Mouse (Mus musculus) kidney, postnatal 0 days (tissue): ENCODE results near the gene Rin2. TPM values are rescaled to one million over a fixed set of nuclear protein-coding genes. Genes with fewer than 3 reads are reported as not detected.

Source experiments
- ATAC-seq: fragments of 200-750 bp; cut with Nextera tagmentation; replicated peaks from 2 replicates; pipeline ENCODE4 v1.8.0; 2017; ENCODE audit warnings: low read depth, moderate number of reproducible peaks, moderate TSS enrichment, moderate library complexity; ENCODE audit not compliant: low FRiP score
- DNase-seq: peaks from one replicate; pipeline ENCODE4 v3.0.0-alpha.2; 2016; ENCODE audit warnings: low spot score
- H3K27ac ChIP-seq: fragments of 300-500 bp; sonication (generic); 2 replicates; pipeline ENCODE4 v1.5.1; 2014; ENCODE audit warnings: mild to moderate bottlenecking
- H3K27me3 ChIP-seq: fragments of 300-500 bp; sonication (generic); 2 replicates; pipeline ENCODE4 v1.6.1; 2014; ENCODE audit warnings: low read length, mixed read lengths; ENCODE audit not compliant: insufficient read depth
- H3K36me3 ChIP-seq: fragments of 300-500 bp; sonication (generic); 2 replicates; pipeline ENCODE4 v1.6.1; 2014; ENCODE audit warnings: low read length, mixed read lengths; ENCODE audit not compliant: insufficient read depth
- H3K4me1 ChIP-seq: fragments of 300-500 bp; sonication (generic); replicated peaks from 2 replicates; pipeline ENCODE4 v1.6.1; 2014; ENCODE audit warnings: antibody characterized with exemption, low read length, mixed read lengths; ENCODE audit not compliant: insufficient read depth
- H3K4me2 ChIP-seq: fragments of 300-500 bp; sonication (generic); 2 replicates; pipeline ENCODE4 v1.6.1; 2014; ENCODE audit warnings: mild to moderate bottlenecking, low read length, moderate library complexity, mixed read lengths
- H3K4me3 ChIP-seq: fragments of 300-500 bp; sonication (generic); replicated peaks from 2 replicates; pipeline ENCODE4 v1.5.1; 2014; ENCODE audit warnings: low read depth, low read length
- H3K9ac ChIP-seq: fragments of 300-500 bp; sonication (generic); 2 replicates; pipeline ENCODE4 v1.6.1; 2014; ENCODE audit warnings: low read depth, low read length
- H3K9me3 ChIP-seq: fragments of 300-500 bp; sonication (generic); replicated peaks from 2 replicates; pipeline ENCODE4 v1.6.1; 2016; ENCODE audit warnings: low read length, inconsistent platforms, mixed read lengths
- CTCF ChIP-seq: IDR thresholded peaks from 2 replicates; pipeline ENCODE4 v1.5.1; 2016; ENCODE audit warnings: antibody characterized with exemption, low read depth, mild to moderate bottlenecking, moderate library complexity
- WGBS: fragments of 180-500 bp; shearing (Covaris S2); extraction: QIAGEN DNeasy Blood & Tissue Kit; methylation state at CpG from one replicate; pipeline ENCODE4 v1.1.7; 2014; 5-methylcytosine and 5-hydroxymethylcytosine counted together
- polyA plus RNA-seq: library from polyadenylated mRNA; unstranded; fragments of >200 nt; fragmentation: Nextera tagmentation; extraction: Ambion mirVana; gene quantifications from 2 replicates; pipeline ENCODE4 v1.2.1, GENCODE M21; 2015

Rin2 gene
- 23.8 and 24.0 TPM in 2 replicates for polyA plus RNA-seq

GRCm38 (mm10) chr2:145675142-145675755, at the start of gene Rin2:
TSS of gene Rin2 (plus strand) at chr2:145675215.
- peak; percentile 95 for DNase-seq
- Histone ChIP-seq H3K27me3 (no peaks in the 10 kb centered on the region), H3K9ac (peak within 1 kb of the TSS; percentile 74), H3K27ac (peak within 1 kb of the TSS; percentile 94), H3K4me2 (peak within 1 kb of the TSS; percentile 93), H3K4me1 (peaks cover 16% of the 10 kb centered on the region), H3K36me3 (no peaks in the 10 kb centered on the region), H3K9me3 (no peaks in the 10 kb centered on the region), H3K4me3 (peak within 1 kb of the TSS; percentile 81)
- WGBS: under 1% methylated on average over 33 of the region's 33 CpGs
- no peak for TF ChIP-seq CTCF
- ATAC-seq: peak; percentile 80

GRCm38 (mm10) chr2:145631123-145631798, 43.8 kb upstream of the Rin2 start:
- TF ChIP-seq CTCF: no peak
- 73% methylated on average over 6 of the region's 6 CpGs for WGBS

GRCm38 (mm10) chr2:145631799-145632174, 43.2 kb upstream of the Rin2 start:
- Histone ChIP-seq H3K9me3 (no peaks in the 10 kb centered on the region), H3K4me3 (no peak overlapping the region), H3K36me3 (no peaks in the 10 kb centered on the region), H3K27me3 (no peaks in the 10 kb centered on the region), H3K4me1 (no peaks in the 10 kb centered on the region; the same call in 1 of the 2 replicates), H3K4me2 (no peak overlapping the region), H3K9ac (no peak overlapping the region), H3K27ac (no peak overlapping the region)
- DNase-seq: peak; percentile 41
- ATAC-seq: no peak
- no peak for TF ChIP-seq CTCF
- 40% methylated on average over 4 of the region's 4 CpGs for WGBS

More at GRCm38 (mm10) chr2:145631123-145631798, 43.8 kb upstream of the Rin2 start:
- Histone ChIP-seq H3K4me2 (no peak overlapping the region), H3K4me1 (no peaks in the 10 kb centered on the region; the same call in 1 of the 2 replicates), H3K36me3 (no peaks in the 10 kb centered on the region), H3K9ac (no peak overlapping the region), H3K27me3 (no peaks in the 10 kb centered on the region), H3K9me3 (no peaks in the 10 kb centered on the region), H3K4me3 (no peak overlapping the region), H3K27ac (no peak overlapping the region)
- DNase-seq (no peak), ATAC-seq (no peak)

- DNase-seq: peak; percentile 76
- H3K4me1 ChIP-seq: no peaks in the 10 kb centered on the region; the same call in 1 of the 2 replicates
- no peaks in the 10 kb centered on the region for H3K9me3 ChIP-seq
- TF ChIP-seq CTCF: no peak
- no peak overlapping the region for H3K4me3 ChIP-seq
- H3K9ac ChIP-seq: no peak overlapping the region
- peak overlapping the region; percentile 50; the same call in 1 of the 2 replicates for H3K27ac ChIP-seq
- ATAC-seq: no peak
- H3K27me3 ChIP-seq: no peaks in the 10 kb centered on the region
- H3K36me3 ChIP-seq: no peaks in the 10 kb centered on the region
- no peak overlapping the region for H3K4me2 ChIP-seq
- 64% methylated on average over 5 of the region's 5 CpGs for WGBS
These were observed 41.2 kb upstream of the Rin2 start for GRCm38 (mm10) chr2:145633811-145634210.

GRCm38 (mm10) chr2:145640255-145640984, 34.6 kb upstream of the Rin2 start:
- H3K9ac ChIP-seq: no peak overlapping the region
- no peaks in the 10 kb centered on the region for H3K27me3 ChIP-seq
- DNase-seq (peak; percentile 68), ATAC-seq (no peak; the same call in 1 of the 2 replicates)
- peaks cover 8% of the 10 kb centered on the region; the same call in 1 of the 2 replicates for H3K4me1 ChIP-seq
- no peak overlapping the region for H3K27ac ChIP-seq
- no peak overlapping the region for H3K4me2 ChIP-seq
- no peaks in the 10 kb centered on the region for H3K9me3 ChIP-seq
- H3K4me3 ChIP-seq: no peak overlapping the region
- WGBS: 31% methylated on average over 21 of the region's 21 CpGs
- TF ChIP-seq CTCF: no peak
- no peaks in the 10 kb centered on the region for H3K36me3 ChIP-seq

GRCm38 (mm10) chr2:145655373-145655960, 19.5 kb upstream of the Rin2 start:
- peak; percentile 63 for DNase-seq
- Histone ChIP-seq H3K4me1 (no peaks in the 10 kb centered on the region), H3K4me3 (no peak overlapping the region), H3K9me3 (no peaks in the 10 kb centered on the region), H3K4me2 (no peak overlapping the region), H3K27ac (no peak overlapping the region), H3K9ac (no peak overlapping the region), H3K36me3 (no peaks in the 10 kb centered on the region), H3K27me3 (no peaks in the 10 kb centered on the region)
- 42% methylated on average over 12 of the region's 12 CpGs for WGBS
- peak; percentile 81 for ATAC-seq
- TF ChIP-seq CTCF: peak; percentile 51
